Mouse (Mus musculus): ENCODE results near the gene Ube2j1. TPM values are rescaled to one million over a fixed set of nuclear protein-coding genes. Genes with fewer than 3 reads are reported as not detected.
A peak's percentile ranks its signal among the peaks of the same experiment; 100 is the strongest.

Ube2j1 gene
- polyA plus RNA-seq (2016; fragmentation: Nextera tagmentation; extraction: Ambion mirVana): 46.5 and 49.5 TPM in 2 replicates

- H3K4me1 ChIP-seq: peaks cover 18% of the 10 kb centered on the region
- H3K27me3 ChIP-seq (ENCODE audit: low read depth, poor library complexity, severe bottlenecking): no peaks in the 10 kb centered on the region
- peak within 1 kb of the TSS; percentile 94 for H3K27ac ChIP-seq (replicated peaks)
- peak; percentile 88 for DNase-seq (ENCODE audit: low spot score)
- H3K36me3 ChIP-seq: peaks cover 39% of the 10 kb centered on the region
- no peaks in the 10 kb centered on the region; the same call in 1 of the 2 replicates for H3K9me3 ChIP-seq (replicated peaks)
- under 1% methylated on average over 101 of the region's 123 CpGs for WGBS
- H3K4me3 ChIP-seq: peak within 1 kb of the TSS; percentile 88
These were observed at the start of gene Ube2j1 for GRCm38 (mm10) chr4:33031195-33031960. Gene Ube2j1, plus strand, starts transcription at chr4:33031416.

GRCm38 (mm10) chr4:32981617-32982016, 49.6 kb upstream of the Ube2j1 start:
- H3K4me3 ChIP-seq: peak overlapping the region; percentile 79
- H3K27ac ChIP-seq (replicated peaks): peak overlapping the region; percentile 100
- DNase-seq (ENCODE audit: low spot score): no peak
- no peaks in the 10 kb centered on the region for H3K36me3 ChIP-seq
- 22% methylated on average over 5 of the region's 5 CpGs for WGBS
- peaks cover 45% of the 10 kb centered on the region for H3K4me1 ChIP-seq
- no peaks in the 10 kb centered on the region for H3K9me3 ChIP-seq (replicated peaks)
- peaks cover 13% of the 10 kb centered on the region; the same call in 1 of the 2 replicates for H3K27me3 ChIP-seq (ENCODE audit: low read depth, poor library complexity, severe bottlenecking)

GRCm38 (mm10) chr4:32982041-32982715, 49.0 kb upstream of the Ube2j1 start:
- Histone ChIP-seq H3K27ac (replicated peaks) (peak overlapping the region; percentile 100), H3K4me3 (peak overlapping the region; percentile 79), H3K4me1 (peaks cover 50% of the 10 kb centered on the region), H3K27me3 (ENCODE audit: low read depth, poor library complexity, severe bottlenecking) (peaks cover 13% of the 10 kb centered on the region; the same call in 1 of the 2 replicates), H3K36me3 (no peaks in the 10 kb centered on the region), H3K9me3 (replicated peaks) (no peaks in the 10 kb centered on the region)
- peak; percentile 51 for DNase-seq (ENCODE audit: low spot score)
- 1% methylated on average over 15 of the region's 15 CpGs for WGBS

- no peaks in the 10 kb centered on the region for H3K36me3 ChIP-seq
- peaks cover 13% of the 10 kb centered on the region; the same call in 1 of the 2 replicates for H3K27me3 ChIP-seq (ENCODE audit: low read depth, poor library complexity, severe bottlenecking)
- peak; percentile 81 for DNase-seq (ENCODE audit: low spot score)
- H3K4me1 ChIP-seq: peaks cover 50% of the 10 kb centered on the region
- H3K4me3 ChIP-seq: peak within 1 kb of the TSS; percentile 79
- peak within 1 kb of the TSS; percentile 100 for H3K27ac ChIP-seq (replicated peaks)
- H3K9me3 ChIP-seq (replicated peaks): no peaks in the 10 kb centered on the region
- WGBS: under 1% methylated on average over 18 of the region's 18 CpGs
These were observed 48.5 kb upstream of the Ube2j1 start, which contains the start of gene Rragd for GRCm38 (mm10) chr4:32982716-32983175. Gene Rragd, plus strand, starts transcription at chr4:32983037.

GRCm38 (mm10) chr4:32983176-32984155, 47.8 kb upstream of the Ube2j1 start:
- WGBS: under 1% methylated on average over 78 of the region's 94 CpGs
- Histone ChIP-seq H3K27me3 (ENCODE audit: low read depth, poor library complexity, severe bottlenecking) (peaks cover 13% of the 10 kb centered on the region; the same call in 1 of the 2 replicates), H3K4me1 (peaks cover 50% of the 10 kb centered on the region), H3K27ac (replicated peaks) (peak overlapping the region; percentile 100), H3K9me3 (replicated peaks) (no peaks in the 10 kb centered on the region), H3K4me3 (peak overlapping the region; percentile 79), H3K36me3 (no peaks in the 10 kb centered on the region)
- DNase-seq (ENCODE audit: low spot score): peak; percentile 81

GRCm38 (mm10) chr4:32984242-32984641, 47.0 kb upstream of the Ube2j1 start:
- Histone ChIP-seq H3K4me3 (peak overlapping the region; percentile 79), H3K4me1 (peaks cover 50% of the 10 kb centered on the region), H3K27me3 (ENCODE audit: low read depth, poor library complexity, severe bottlenecking) (peaks cover 13% of the 10 kb centered on the region; the same call in 1 of the 2 replicates), H3K36me3 (no peaks in the 10 kb centered on the region), H3K9me3 (replicated peaks) (no peaks in the 10 kb centered on the region), H3K27ac (replicated peaks) (peak overlapping the region; percentile 100)
- DNase-seq (ENCODE audit: low spot score): peak; percentile 34
- under 1% methylated on average over 13 of the region's 13 CpGs for WGBS

DNA sequence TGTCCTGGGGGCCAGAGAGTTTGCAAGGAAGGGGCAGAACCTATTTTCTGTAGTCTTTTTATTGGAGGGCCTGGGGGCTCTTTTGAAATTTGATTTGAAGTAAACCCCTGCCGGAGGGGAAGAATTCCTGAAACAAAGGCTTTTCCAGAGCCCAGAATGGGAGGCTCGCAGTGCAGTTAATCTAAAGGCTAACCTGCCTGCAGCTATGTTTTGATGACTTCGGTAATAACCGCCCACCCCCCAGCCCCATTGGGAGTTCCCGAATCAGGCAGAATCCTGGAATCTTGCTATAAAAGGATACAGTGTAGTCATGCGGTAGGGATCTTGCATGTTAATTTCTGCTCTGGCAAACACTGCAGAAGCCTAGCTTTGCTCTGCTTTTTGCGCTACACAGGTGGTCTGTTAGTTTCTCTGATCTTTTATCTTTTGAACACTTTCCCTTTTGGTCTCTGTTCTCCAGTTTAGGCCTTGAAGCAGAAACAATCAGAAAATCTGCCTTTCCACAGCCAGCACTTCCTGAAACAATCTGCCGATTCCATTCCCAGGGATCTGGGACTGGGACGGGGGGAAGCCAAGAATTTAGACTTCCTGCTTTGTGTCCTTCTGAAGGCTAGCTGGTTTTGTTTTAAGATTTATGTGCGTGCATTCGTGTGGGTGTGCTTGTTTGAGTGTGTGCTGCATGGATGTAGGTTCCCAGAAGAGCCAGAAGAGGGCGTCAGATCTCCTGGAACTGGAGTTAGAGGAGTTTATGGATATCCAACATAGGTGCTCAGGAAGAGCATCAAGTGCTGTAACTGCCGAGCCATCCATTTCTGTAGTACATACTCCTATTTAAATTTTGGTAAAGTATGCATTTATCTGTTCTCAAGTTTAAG, 46.2 kb upstream of the Ube2j1 start:
- peak overlapping the region; percentile 100 for H3K27ac ChIP-seq (replicated peaks)
- H3K27me3 ChIP-seq (ENCODE audit: low read depth, poor library complexity, severe bottlenecking): peaks cover 13% of the 10 kb centered on the region; the same call in 1 of the 2 replicates
- H3K36me3 ChIP-seq: no peaks in the 10 kb centered on the region
- peaks cover 50% of the 10 kb centered on the region for H3K4me1 ChIP-seq
- peak overlapping the region; percentile 79 for H3K4me3 ChIP-seq
- DNase-seq (ENCODE audit: low spot score): peak; percentile 38
- no peaks in the 10 kb centered on the region for H3K9me3 ChIP-seq (replicated peaks)
- WGBS: 8% methylated on average over 13 of the region's 13 CpGs

DNA sequence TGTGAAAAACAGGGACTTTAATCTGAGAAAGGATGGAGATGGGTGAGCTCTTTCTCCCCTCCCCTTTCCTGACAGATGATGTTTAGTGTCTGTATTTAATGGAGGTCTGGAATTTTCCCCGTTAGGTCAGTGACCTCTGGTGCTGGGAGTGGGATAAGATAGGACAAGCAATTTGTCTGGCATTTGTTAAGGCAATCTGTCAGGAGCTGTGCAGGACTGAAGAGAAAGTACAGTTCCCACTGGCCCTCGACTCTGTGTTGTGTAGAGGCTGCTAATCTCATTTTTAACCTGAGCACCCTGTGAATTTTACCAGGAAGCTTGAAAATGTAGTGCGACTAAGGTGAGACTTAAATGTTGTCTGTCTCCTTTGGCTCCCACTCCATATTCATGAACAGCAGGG, 45.5 kb upstream of the Ube2j1 start:
- Histone ChIP-seq H3K9me3 (replicated peaks) (no peaks in the 10 kb centered on the region), H3K27ac (replicated peaks) (peak overlapping the region; percentile 67), H3K4me1 (peaks cover 50% of the 10 kb centered on the region), H3K4me3 (peak overlapping the region; percentile 79), H3K27me3 (ENCODE audit: low read depth, poor library complexity, severe bottlenecking) (peaks cover 13% of the 10 kb centered on the region; the same call in 1 of the 2 replicates), H3K36me3 (no peaks in the 10 kb centered on the region)
- 5% methylated on average over 3 of the region's 3 CpGs for WGBS
- DNase-seq (ENCODE audit: low spot score): peak; percentile 19

- peaks cover 2% of the 10 kb centered on the region; the same call in 1 of the 2 replicates for H3K27me3 ChIP-seq (ENCODE audit: low read depth, poor library complexity, severe bottlenecking)
- no peaks in the 10 kb centered on the region for H3K36me3 ChIP-seq
- 63% methylated on average over 3 of the region's 3 CpGs for WGBS
- no peak overlapping the region for H3K27ac ChIP-seq (replicated peaks)
- H3K4me1 ChIP-seq: peaks cover 39% of the 10 kb centered on the region
- H3K4me3 ChIP-seq: no peak overlapping the region
- no peak for DNase-seq (ENCODE audit: low spot score)
- H3K9me3 ChIP-seq (replicated peaks): no peaks in the 10 kb centered on the region
These were observed 44.2 kb upstream of the Ube2j1 start for GRCm38 (mm10) chr4:32987006-32987405.

DNA sequence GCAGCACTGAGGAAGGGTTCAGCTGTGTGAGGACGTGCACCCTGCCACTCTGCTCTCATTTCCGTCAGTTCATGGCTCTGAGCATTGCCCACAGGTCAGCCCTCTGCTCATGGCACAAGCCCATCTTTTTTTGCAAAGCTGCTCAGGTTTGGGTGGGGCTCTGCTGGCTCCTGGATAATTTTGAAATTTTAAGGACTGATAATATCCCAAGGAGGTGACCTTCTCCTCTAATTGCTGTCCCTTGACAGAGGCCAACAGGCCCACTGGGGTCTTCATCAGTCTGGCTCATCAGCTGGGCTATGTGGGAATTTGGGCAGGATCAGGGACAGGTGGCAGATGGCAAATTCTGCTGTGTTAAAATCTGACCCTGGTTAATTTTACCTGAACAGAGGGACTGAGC, 41.9 kb upstream of the Ube2j1 start:
- WGBS: 84% methylated on average over 2 of the region's 2 CpGs
- Histone ChIP-seq H3K27ac (replicated peaks) (no peak overlapping the region), H3K36me3 (peaks cover 8% of the 10 kb centered on the region; the same call in 1 of the 2 replicates), H3K27me3 (ENCODE audit: low read depth, poor library complexity, severe bottlenecking) (no peaks in the 10 kb centered on the region), H3K4me1 (peaks cover 27% of the 10 kb centered on the region), H3K9me3 (replicated peaks) (no peaks in the 10 kb centered on the region), H3K4me3 (no peak overlapping the region)
- no peak for DNase-seq (ENCODE audit: low spot score)

DNA sequence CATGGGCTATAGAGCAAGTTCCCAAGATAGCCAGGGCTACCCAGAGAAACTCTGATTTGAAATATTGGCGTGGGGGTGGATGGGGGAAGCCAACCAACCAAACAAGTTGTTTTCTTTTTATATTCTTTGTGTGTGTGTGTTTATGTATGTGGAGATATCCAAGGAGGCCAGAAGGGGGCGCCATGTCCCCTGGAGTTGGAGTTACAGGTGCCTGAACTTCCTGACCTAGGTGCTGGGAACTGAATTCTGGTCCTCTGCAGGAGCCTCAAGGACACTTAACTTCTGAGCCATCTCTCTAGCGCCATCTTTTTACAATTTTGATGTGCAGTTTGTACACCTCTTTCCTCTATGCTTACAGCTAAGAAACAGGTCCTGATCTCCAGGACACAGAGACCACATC, 37.0 kb upstream of the Ube2j1 start:
- H3K27ac ChIP-seq (replicated peaks): no peak overlapping the region
- H3K4me3 ChIP-seq: no peak overlapping the region
- H3K9me3 ChIP-seq (replicated peaks): no peaks in the 10 kb centered on the region
- no peak for DNase-seq (ENCODE audit: low spot score)
- no peaks in the 10 kb centered on the region for H3K27me3 ChIP-seq (ENCODE audit: low read depth, poor library complexity, severe bottlenecking)
- 76% methylated on average over 3 of the region's 3 CpGs for WGBS
- no peaks in the 10 kb centered on the region for H3K4me1 ChIP-seq
- H3K36me3 ChIP-seq: peaks cover 47% of the 10 kb centered on the region
